ENCODE assay signal across 9 mouse cellular contexts in the genomic region with DNA sequence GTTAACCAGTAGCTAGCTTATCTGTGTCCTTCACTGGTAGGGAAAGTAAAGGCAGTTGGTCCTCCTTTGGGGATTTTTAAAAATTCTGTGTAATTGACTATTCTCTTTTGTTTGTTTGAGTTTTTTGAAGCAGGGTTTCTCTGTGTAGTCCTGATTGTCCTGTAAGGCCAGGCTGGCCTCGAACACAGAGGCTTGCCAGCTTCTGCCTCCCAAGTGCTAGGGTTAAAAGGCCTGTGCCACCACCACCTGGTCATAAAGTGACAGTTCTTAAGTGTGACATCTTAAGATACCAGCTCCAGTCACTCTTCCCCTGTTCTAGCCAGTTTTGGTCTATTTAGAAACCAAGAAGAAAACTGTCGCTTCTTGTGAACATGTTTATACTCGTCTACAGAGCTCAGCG. TPM values are rescaled to one million over a fixed set of nuclear protein-coding genes. Genes with fewer than 3 reads are reported as not detected.
A peak's percentile ranks its signal among the peaks of the same experiment; 100 is the strongest.
DNase-seq lines count a peak whose midpoint lies in the region; ATAC-seq and TF ChIP-seq lines count a peak whose summit lies in the region.
"Had no signal": no experiment of that assay in that cellular context is flagged by ENCODE, and none has a peak within 500 bp of the region (broad histone marks: within the 10 kb centered on the region; RNA-seq: fewer than 3 reads in every experiment).

No protein-coding gene starts in this region.

- H3K27me3 ChIP-seq in forebrain, embryonic 15.5 days: no peaks in the 10 kb centered on the region
- H3K27me3 ChIP-seq in liver, embryonic 14.5 days (ENCODE audit: control insufficient read depth, insufficient read depth, low read length): no peaks in the 10 kb centered on the region

- ATAC-seq in forebrain, embryonic 15.5 days (replicated peaks): no peak
- ATAC-seq in liver, embryonic 14.5 days (ENCODE audit: insufficient read depth): no peak

- TF ChIP-seq EP300 in liver, embryonic 14.5 days (IDR thresholded peaks at IDR 0.05; ENCODE audit: low read depth): no peak

- no peak for TF ChIP-seq CTCF in gastrocnemius, adult 2 months (IDR thresholded peaks at IDR 0.05)
- TF ChIP-seq CTCF in liver, embryonic 14.5 days (IDR thresholded peaks at IDR 0.05; ENCODE audit: low read depth): peak; percentile 16; the same call in 1 of the 2 replicates

- no peaks in the 10 kb centered on the region for H3K9me3 ChIP-seq in forebrain, embryonic 15.5 days
- H3K9me3 ChIP-seq in liver, embryonic 14.5 days (ENCODE audit: control insufficient read depth, low read length): no peaks in the 10 kb centered on the region

- intact Hi-C loops in gastrocnemius, adult 2 months (cut with DNase I): no loop called here
- intact Hi-C loops in gastrocnemius, postnatal 14 days (cut with DNase I; ENCODE audit: low total_unique reads): no loop called here

- no peaks in the 10 kb centered on the region for H3K36me3 ChIP-seq in forebrain, embryonic 15.5 days
- no peaks in the 10 kb centered on the region for H3K36me3 ChIP-seq in liver, embryonic 14.5 days (replicated peaks; ENCODE audit: control insufficient read depth, insufficient read depth, low read depth)

- DNase-seq in gastrocnemius, adult 2 months: no peak
- no peak for DNase-seq in gastrocnemius, postnatal 14 days
- peak; percentile 73 for DNase-seq in 416B (ENCODE audit: low read depth)
- no peak for DNase-seq in liver, embryonic 14.5 days (ENCODE audit: low read depth in 3 of 3, low spot score in 3 of 3)
- DNase-seq in cerebellum, adult 9-11 months: no peak
- no peak for DNase-seq in lung, postnatal 10 days
- DNase-seq in embryo, embryonic 11 days: no peak
- DNase-seq: cerebellum, postnatal 25 days had no signal

- peak overlapping the region; percentile 97 for H3K27ac ChIP-seq in gastrocnemius, adult 2 months
- no peak overlapping the region for H3K27ac ChIP-seq in forebrain, embryonic 15.5 days (replicated peaks)
- H3K27ac ChIP-seq in liver, embryonic 14.5 days: peak overlapping the region; percentile 84

- H3K4me2 ChIP-seq in forebrain, embryonic 15.5 days (replicated peaks): peak overlapping the region; percentile 75
- peak overlapping the region; percentile 98 for H3K4me2 ChIP-seq in liver, embryonic 14.5 days (ENCODE audit: low read depth)

- H3K9ac ChIP-seq in forebrain, embryonic 15.5 days (replicated peaks): no peak overlapping the region
- H3K9ac ChIP-seq in liver, embryonic 14.5 days (replicated peaks): peak overlapping the region; percentile 90

- peaks cover 41% of the 10 kb centered on the region for H3K4me1 ChIP-seq in forebrain, embryonic 15.5 days
- peaks cover 25 to 36% of the 10 kb centered on the region in 2 experiments for H3K4me1 ChIP-seq in liver, embryonic 14.5 days (replicated peaks; ENCODE audit: control insufficient read depth in 2 of 2, insufficient read depth in 2 of 2, low read length in 1 of 2)

- 70% methylated on average over 4 of the region's 4 CpGs for WGBS in forebrain, embryonic 15.5 days
- WGBS in liver, embryonic 14.5 days (ENCODE audit: insufficient replicate concordance): 61% methylated on average over 4 of the region's 4 CpGs

- peak overlapping the region; percentile 84 for H3K4me3 ChIP-seq in gastrocnemius, adult 2 months
- H3K4me3 ChIP-seq in forebrain, embryonic 15.5 days: peak overlapping the region; percentile 95; the same call in 1 of the 2 replicates
- peak overlapping the region; percentile 80 to 88; a peak in 3 of 4 replicates for H3K4me3 ChIP-seq in liver, embryonic 14.5 days (ENCODE audit: insufficient read depth in 1 of 2, low read depth in 2 of 2, low read length in 2 of 2)

RNA-seq across cellular contexts. Expression of a gene that starts 2.2 kb away (rescaled TPM):
- 10 to 100 TPM; 62.5 to 69.2 TPM for total RNA-seq in gastrocnemius, adult 2 months (2021)
- total RNA-seq in gastrocnemius, postnatal 14 days (2021): 10 to 100 TPM; 37.8 to 38.4 TPM
- polyA plus RNA-seq in forebrain, embryonic 15.5 days (2015; fragmentation: Nextera tagmentation; extraction: Ambion mirVana): 8.9 and 9.0 TPM in 2 replicates
- 4.9 and 6.8 TPM in 2 replicates for polyA plus RNA-seq in liver, embryonic 14.5 days (2012; rRNA removed)
- 6.4 and 7.8 TPM in 2 replicates for polyA plus RNA-seq in liver, embryonic 14.5 days (2014; fragmentation: Nextera tagmentation; extraction: Ambion mirVana)
